Mouse (Mus musculus): ENCODE measurements around the gene Card14. TPM values are rescaled to one million over a fixed set of nuclear protein-coding genes. Genes with fewer than 3 reads are reported as not detected.

Card14 gene
- total and polyA plus RNA-seq, 3 experiments: 0.16 to 1.1 TPM; not detected in 1

DNA sequence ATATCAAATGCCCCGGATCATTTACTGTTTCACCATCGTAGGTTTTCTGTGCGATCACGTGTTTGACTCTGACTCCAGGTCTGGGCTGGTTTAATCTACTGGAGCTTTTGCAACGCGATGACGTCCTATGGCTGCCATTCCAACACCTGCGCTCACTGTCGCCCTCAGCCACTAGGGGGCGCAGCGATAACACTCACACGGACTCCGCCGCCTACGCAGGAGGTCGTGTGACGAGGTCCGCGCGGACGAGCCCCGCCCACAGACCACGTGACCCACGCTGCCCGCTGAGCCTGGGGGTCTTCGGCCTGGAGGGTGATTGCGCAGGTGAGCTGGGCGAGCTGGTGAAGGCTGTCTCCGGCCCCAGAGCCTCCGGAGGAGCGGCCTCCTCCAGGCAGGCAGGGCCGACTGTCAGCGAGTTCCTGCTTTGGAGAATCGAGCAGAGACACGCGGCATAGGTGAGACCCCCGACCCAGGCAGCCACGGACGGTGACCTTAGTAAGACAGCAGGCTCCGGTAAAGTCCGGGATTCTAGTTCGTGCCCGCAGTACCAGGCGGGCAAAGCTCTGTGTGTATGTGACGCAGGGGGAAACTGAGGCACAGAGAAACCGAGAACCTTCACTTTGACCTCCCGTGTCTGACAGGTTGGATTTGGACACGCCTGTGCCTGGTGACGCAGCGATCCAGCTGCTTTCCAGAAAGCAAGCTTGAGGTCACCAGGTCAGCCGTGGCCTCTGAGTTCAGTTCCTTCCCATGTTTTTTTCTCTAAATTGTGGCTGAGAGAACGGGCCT, 39.6 kb upstream of the Card14 start, which contains the start of gene Gaa:
Gaa (plus strand) TSS at position 120 of the 789 bp plus-strand sequence.
- H3K79me2 ChIP-seq (replicated peaks; ENCODE audit: control insufficient read depth, extremely low read depth, insufficient read depth, poor library complexity, severe bottlenecking): peaks cover 4% of the 10 kb centered on the region; the same call in 1 of the 2 replicates
- H3K27ac ChIP-seq (ENCODE audit: insufficient read depth, low read depth): peak within 1 kb of the TSS; percentile 6; the same call in 1 of the 2 replicates
- TF ChIP-seq CTCF (conservative IDR thresholded peaks at IDR 0.05 in 1 of 2, IDR thresholded peaks at IDR 0.05 in 1 of 2; ENCODE audit: low read depth in 2 of 2, low read length in 2 of 2): peak; percentile 90 to 98
- peak; percentile 97 for TF ChIP-seq USF1 (IDR thresholded peaks at IDR 0.05; ENCODE audit: low read depth, low read length)
- peak; percentile 55; the same call in 1 of the 2 replicates for TF ChIP-seq IRF4 (IDR thresholded peaks at IDR 0.05; ENCODE audit: low read depth, low read length)
- peak; percentile 94 for TF ChIP-seq BHLHE40 (IDR thresholded peaks at IDR 0.05; ENCODE audit: low read depth, low read length)
- TF ChIP-seq TBP (conservative IDR thresholded peaks at IDR 0.05; ENCODE audit: low read depth, low read length): no peak; the same call in 1 of the 2 replicates
- no peak for TF ChIP-seq EP300 (IDR thresholded peaks at IDR 0.05; ENCODE audit: low read length)
- no peak for TF ChIP-seq E2F4 (IDR thresholded peaks at IDR 0.05; ENCODE audit: insufficient replicate concordance, low read depth, low read length)
- TF ChIP-seq GABPA (IDR thresholded peaks at IDR 0.05; ENCODE audit: insufficient replicate concordance, low read depth, low read length): no peak
- TF ChIP-seq SMC3 (IDR thresholded peaks at IDR 0.05; ENCODE audit: low read depth, low read length): peak; percentile 52
- TF ChIP-seq UBTF (IDR thresholded peaks at IDR 0.05; ENCODE audit: low read depth, low read length): no peak
- TF ChIP-seq MAFK (IDR thresholded peaks at IDR 0.05; ENCODE audit: insufficient replicate concordance, low read length): no peak
- peak; percentile 68 for TF ChIP-seq NRF1 (IDR thresholded peaks at IDR 0.05; ENCODE audit: low read depth, low read length)
- peak; percentile 53 for TF ChIP-seq RAD21 (IDR thresholded peaks at IDR 0.05; ENCODE audit: low read depth, low read length)
- no peak; the same call in 1 of the 2 replicates for TF ChIP-seq MAZ (IDR thresholded peaks at IDR 0.05; ENCODE audit: low read depth, low read length)
- TF ChIP-seq MEF2A (IDR thresholded peaks at IDR 0.05; ENCODE audit: borderline replicate concordance, low read depth, low read length): peak; percentile 68; the same call in 1 of the 2 replicates
- TF ChIP-seq HCFC1 (IDR thresholded peaks at IDR 0.05; ENCODE audit: low read depth, low read length): peak; percentile 65
- no peak for TF ChIP-seq ZKSCAN1 (IDR thresholded peaks at IDR 0.05; ENCODE audit: borderline replicate concordance, low read depth, low read length)
- no peak for TF ChIP-seq KAT2A (IDR thresholded peaks at IDR 0.05; ENCODE audit: insufficient replicate concordance, low read length)
- no peak for TF ChIP-seq CHD2 (IDR thresholded peaks at IDR 0.05; ENCODE audit: low read length)
- peak; percentile 94 for TF ChIP-seq MXI1 (IDR thresholded peaks at IDR 0.05; ENCODE audit: low read depth, low read length)
- peak; percentile 98 for TF ChIP-seq MAX (IDR thresholded peaks at IDR 0.05; ENCODE audit: low read length)
- TF ChIP-seq PAX5 (IDR thresholded peaks at IDR 0.05; ENCODE audit: low read length): no peak
- TF ChIP-seq JUN (IDR thresholded peaks at IDR 0.05; ENCODE audit: insufficient read depth, low read depth, low read length): no peak
- no peak for TF ChIP-seq CHD1 (IDR thresholded peaks at IDR 0.05; ENCODE audit: low read depth, low read length)
- peak; percentile 95 for TF ChIP-seq USF2 (conservative IDR thresholded peaks at IDR 0.05; ENCODE audit: low read depth, low read length)
- TF ChIP-seq ZMIZ1 (IDR thresholded peaks at IDR 0.05; ENCODE audit: low read depth, low read length): no peak; the same call in 1 of the 2 replicates
- no peak for TF ChIP-seq ZC3H11A (IDR thresholded peaks at IDR 0.05; ENCODE audit: low read depth, low read length)
- TF ChIP-seq ZNF384 (IDR thresholded peaks at IDR 0.05; ENCODE audit: low read depth, low read length): no peak
- peak; percentile 79; the same call in 1 of the 2 replicates for TF ChIP-seq MYC (IDR thresholded peaks at IDR 0.05; ENCODE audit: low read depth, low read length)
- peak; percentile 54; the same call in 1 of the 2 replicates for TF ChIP-seq POLR2A (IDR thresholded peaks at IDR 0.05; ENCODE audit: low read depth, low read length)
- peak; percentile 74 for TF ChIP-seq SIN3A (IDR thresholded peaks at IDR 0.05; ENCODE audit: low read length)
- peak; percentile 43; the same call in 1 of the 2 replicates for TF ChIP-seq ETS1 (conservative IDR thresholded peaks at IDR 0.05; ENCODE audit: low read depth, low read length)
- TF ChIP-seq NELFE (IDR thresholded peaks at IDR 0.05; ENCODE audit: low read depth, low read length): peak; percentile 49; the same call in 1 of the 2 replicates
- TF ChIP-seq POLR2AphosphoS2 (IDR thresholded peaks at IDR 0.05; ENCODE audit: low read depth, low read length): no peak
- TF ChIP-seq TCF12 (IDR thresholded peaks at IDR 0.05; ENCODE audit: low read depth, low read length): peak; percentile 86
- no peak for TF ChIP-seq ELF1 (IDR thresholded peaks at IDR 0.05; ENCODE audit: low read depth, low read length)
- TF ChIP-seq RCOR1 (conservative IDR thresholded peaks at IDR 0.05; ENCODE audit: low read depth, low read length): no peak; the same call in 1 of the 2 replicates
- TF ChIP-seq JUND (conservative IDR thresholded peaks at IDR 0.05; ENCODE audit: low read depth, low read length): no peak
- H3K27me3 ChIP-seq (replicated peaks): peaks cover 27% of the 10 kb centered on the region
- H3K4me3 ChIP-seq (replicated peaks in 1 of 3; ENCODE audit: low read depth in 2 of 3, low read length in 2 of 3, poor library complexity in 1 of 3): peak within 1 kb of the TSS; percentile 67 to 96 (median 81)
- H3K36me3 ChIP-seq (replicated peaks in 1 of 2; ENCODE audit: control insufficient read depth in 1 of 2, insufficient read depth in 1 of 2, low read length in 1 of 2): peaks cover 24 to 35% of the 10 kb centered on the region in 2 experiments
- peak within 1 kb of the TSS; percentile 82 for H3K9ac ChIP-seq (ENCODE audit: insufficient read depth, low read depth)
- peak; percentile 99 for DNase-seq (ENCODE audit: extremely low read depth)
- in situ Hi-C loops (cut with MboI; ENCODE audit: low pct_ligation_motif_present, low pct_unique_long_range_greater_than_20kb, low sequenced_read_pairs): no loop called here
- dilution Hi-C loops (cut with MboI; ENCODE audit: extremely low pct_ligation_motif_present, extremely low pct_unique_long_range_greater_than_20kb, low sequenced_read_pairs): no loop called here
- peaks cover 2% of the 10 kb centered on the region for H3K9me3 ChIP-seq (replicated peaks; ENCODE audit: low read length)
- peaks cover 13 to 32% of the 10 kb centered on the region in 2 experiments for H3K4me1 ChIP-seq (ENCODE audit: control insufficient read depth in 1 of 2, insufficient read depth in 2 of 2)
- peak within 1 kb of the TSS; percentile 76 for H3K4me2 ChIP-seq (ENCODE audit: insufficient read depth, low read depth, poor library complexity, severe bottlenecking)

All from CH12.LX (cell line).